Mouse (Mus musculus): ENCODE data around the gene Pgbd5. TPM values are rescaled to one million over a fixed set of nuclear protein-coding genes. Genes with fewer than 3 reads are reported as not detected.

Pgbd5 gene
- polyA plus RNA-seq, 1 experiment: 0.22 TPM

DNA sequence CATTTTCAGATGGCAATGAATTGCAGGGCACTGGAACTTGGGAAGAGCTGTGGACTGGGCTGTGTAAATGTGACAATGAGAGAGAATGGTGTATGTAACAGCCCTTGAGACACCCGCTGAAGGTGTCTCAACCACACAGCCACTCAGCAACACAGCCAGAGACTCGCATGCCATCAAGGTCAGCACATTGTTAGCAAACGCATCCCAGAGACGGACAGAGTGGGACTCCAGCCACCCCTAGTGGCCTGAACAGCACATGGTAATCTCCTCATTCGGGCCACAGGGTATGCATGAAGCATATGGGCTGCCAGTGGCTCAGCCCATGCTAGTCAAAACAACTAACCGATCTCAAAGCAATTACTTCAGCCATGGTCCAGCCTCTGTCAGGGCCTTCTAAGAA, 60.2 kb downstream of the Pgbd5 start:
- Histone ChIP-seq H3K27me3 (ENCODE audit: control insufficient read depth, insufficient read depth, low read length) (no peaks in the 10 kb centered on the region), H3K4me1 (replicated peaks; ENCODE audit: control insufficient read depth, insufficient read depth, low read length) (no peaks in the 10 kb centered on the region), H3K36me3 (ENCODE audit: control insufficient read depth, insufficient read depth, low read length) (no peaks in the 10 kb centered on the region), H3K27ac (ENCODE audit: control insufficient read depth, insufficient read depth, low read length) (no peak overlapping the region), H3K4me3 (ENCODE audit: control insufficient read depth, insufficient read depth, low read length) (no peak overlapping the region)
- DNase-seq: no peak
- 80% methylated on average over 6 of the region's 6 CpGs for WGBS
- TF ChIP-seq CTCF (IDR thresholded peaks at IDR 0.05; ENCODE audit: borderline replicate concordance, control insufficient read depth, extremely low read depth, insufficient read depth, low read length, poor library complexity) (no peak), POLR2A (IDR thresholded peaks at IDR 0.05; ENCODE audit: control insufficient read depth, extremely low read depth, insufficient read depth, low read length, poor library complexity) (no peak)

DNA sequence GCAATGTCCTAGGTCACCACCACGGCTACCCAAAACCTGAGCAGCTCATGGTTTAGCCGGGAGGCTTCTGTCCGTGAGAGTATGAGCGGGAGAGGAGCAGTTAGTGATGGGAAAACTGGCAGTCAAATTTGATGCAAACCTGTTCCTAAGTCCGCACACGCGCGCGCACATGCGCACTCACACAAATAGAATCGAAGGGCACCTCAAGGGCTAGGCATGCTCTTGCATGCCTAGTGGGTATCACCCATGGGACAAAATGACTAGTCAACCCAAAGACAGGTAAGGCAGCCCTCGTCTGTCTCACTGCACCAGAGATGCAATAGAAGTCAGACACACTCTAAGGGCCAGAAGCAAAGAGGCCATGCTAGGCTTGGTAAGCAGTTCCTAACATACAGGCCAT, 63.1 kb downstream of the Pgbd5 start:
- Histone ChIP-seq H3K27me3 (ENCODE audit: control insufficient read depth, insufficient read depth, low read length) (no peaks in the 10 kb centered on the region), H3K27ac (ENCODE audit: control insufficient read depth, insufficient read depth, low read length) (no peak overlapping the region), H3K4me1 (replicated peaks; ENCODE audit: control insufficient read depth, insufficient read depth, low read length) (no peaks in the 10 kb centered on the region), H3K4me3 (ENCODE audit: control insufficient read depth, insufficient read depth, low read length) (no peak overlapping the region), H3K36me3 (ENCODE audit: control insufficient read depth, insufficient read depth, low read length) (no peaks in the 10 kb centered on the region)
- TF ChIP-seq CTCF (IDR thresholded peaks at IDR 0.05; ENCODE audit: borderline replicate concordance, control insufficient read depth, extremely low read depth, insufficient read depth, low read length, poor library complexity) (no peak), POLR2A (IDR thresholded peaks at IDR 0.05; ENCODE audit: control insufficient read depth, extremely low read depth, insufficient read depth, low read length, poor library complexity) (no peak)
- DNase-seq: no peak
- WGBS: 96% methylated on average over 12 of the region's 12 CpGs

DNA sequence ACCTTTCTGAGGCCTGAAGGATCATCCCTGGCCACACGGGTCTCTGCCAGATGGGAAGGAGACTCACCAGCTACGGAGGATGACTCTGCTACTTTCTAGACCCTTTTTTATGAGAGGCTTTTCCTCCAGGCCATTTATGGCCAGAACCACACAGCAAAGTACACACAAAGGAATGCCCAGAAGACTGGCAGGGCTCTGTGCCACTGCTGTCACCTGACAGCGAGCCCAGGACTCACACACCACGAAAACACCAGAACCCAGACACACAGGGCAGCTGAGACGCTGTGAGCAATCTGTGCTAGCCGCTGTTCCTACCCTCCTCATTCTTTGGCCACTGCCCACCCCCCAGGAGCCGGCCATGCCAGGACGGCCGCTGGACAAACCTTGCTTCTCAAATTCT, 63.7 kb downstream of the Pgbd5 start:
- Histone ChIP-seq H3K27ac (ENCODE audit: control insufficient read depth, insufficient read depth, low read length) (no peak overlapping the region), H3K27me3 (ENCODE audit: control insufficient read depth, insufficient read depth, low read length) (no peaks in the 10 kb centered on the region), H3K4me1 (replicated peaks; ENCODE audit: control insufficient read depth, insufficient read depth, low read length) (no peaks in the 10 kb centered on the region), H3K36me3 (ENCODE audit: control insufficient read depth, insufficient read depth, low read length) (no peaks in the 10 kb centered on the region), H3K4me3 (ENCODE audit: control insufficient read depth, insufficient read depth, low read length) (no peak overlapping the region)
- TF ChIP-seq POLR2A (IDR thresholded peaks at IDR 0.05; ENCODE audit: control insufficient read depth, extremely low read depth, insufficient read depth, low read length, poor library complexity) (no peak), CTCF (IDR thresholded peaks at IDR 0.05; ENCODE audit: borderline replicate concordance, control insufficient read depth, extremely low read depth, insufficient read depth, low read length, poor library complexity) (no peak)
- DNase-seq: no peak
- 57% methylated on average over 9 of the region's 9 CpGs for WGBS

GRCm38 (mm10) chr8:124375168-124375567, 64.3 kb downstream of the Pgbd5 start:
- TF ChIP-seq CTCF (IDR thresholded peaks at IDR 0.05; ENCODE audit: borderline replicate concordance, control insufficient read depth, extremely low read depth, insufficient read depth, low read length, poor library complexity): no peak
- no peak for TF ChIP-seq POLR2A (IDR thresholded peaks at IDR 0.05; ENCODE audit: control insufficient read depth, extremely low read depth, insufficient read depth, low read length, poor library complexity)
- Histone ChIP-seq H3K27me3 (ENCODE audit: control insufficient read depth, insufficient read depth, low read length) (no peaks in the 10 kb centered on the region), H3K27ac (ENCODE audit: control insufficient read depth, insufficient read depth, low read length) (no peak overlapping the region), H3K36me3 (ENCODE audit: control insufficient read depth, insufficient read depth, low read length) (no peaks in the 10 kb centered on the region), H3K4me3 (ENCODE audit: control insufficient read depth, insufficient read depth, low read length) (no peak overlapping the region), H3K4me1 (replicated peaks; ENCODE audit: control insufficient read depth, insufficient read depth, low read length) (no peaks in the 10 kb centered on the region)
- 61% methylated on average over 6 of the region's 6 CpGs for WGBS
- DNase-seq: no peak

GRCm38 (mm10) chr8:124373753-124374152, 65.7 kb downstream of the Pgbd5 start:
- Histone ChIP-seq H3K4me3 (ENCODE audit: control insufficient read depth, insufficient read depth, low read length) (no peak overlapping the region), H3K27me3 (ENCODE audit: control insufficient read depth, insufficient read depth, low read length) (no peaks in the 10 kb centered on the region), H3K36me3 (ENCODE audit: control insufficient read depth, insufficient read depth, low read length) (no peaks in the 10 kb centered on the region), H3K4me1 (replicated peaks; ENCODE audit: control insufficient read depth, insufficient read depth, low read length) (no peaks in the 10 kb centered on the region), H3K27ac (ENCODE audit: control insufficient read depth, insufficient read depth, low read length) (no peak overlapping the region)
- 97% methylated on average over 5 of the region's 5 CpGs for WGBS
- TF ChIP-seq POLR2A (IDR thresholded peaks at IDR 0.05; ENCODE audit: control insufficient read depth, extremely low read depth, insufficient read depth, low read length, poor library complexity) (no peak), CTCF (IDR thresholded peaks at IDR 0.05; ENCODE audit: borderline replicate concordance, control insufficient read depth, extremely low read depth, insufficient read depth, low read length, poor library complexity) (no peak)
- no peak for DNase-seq

DNA sequence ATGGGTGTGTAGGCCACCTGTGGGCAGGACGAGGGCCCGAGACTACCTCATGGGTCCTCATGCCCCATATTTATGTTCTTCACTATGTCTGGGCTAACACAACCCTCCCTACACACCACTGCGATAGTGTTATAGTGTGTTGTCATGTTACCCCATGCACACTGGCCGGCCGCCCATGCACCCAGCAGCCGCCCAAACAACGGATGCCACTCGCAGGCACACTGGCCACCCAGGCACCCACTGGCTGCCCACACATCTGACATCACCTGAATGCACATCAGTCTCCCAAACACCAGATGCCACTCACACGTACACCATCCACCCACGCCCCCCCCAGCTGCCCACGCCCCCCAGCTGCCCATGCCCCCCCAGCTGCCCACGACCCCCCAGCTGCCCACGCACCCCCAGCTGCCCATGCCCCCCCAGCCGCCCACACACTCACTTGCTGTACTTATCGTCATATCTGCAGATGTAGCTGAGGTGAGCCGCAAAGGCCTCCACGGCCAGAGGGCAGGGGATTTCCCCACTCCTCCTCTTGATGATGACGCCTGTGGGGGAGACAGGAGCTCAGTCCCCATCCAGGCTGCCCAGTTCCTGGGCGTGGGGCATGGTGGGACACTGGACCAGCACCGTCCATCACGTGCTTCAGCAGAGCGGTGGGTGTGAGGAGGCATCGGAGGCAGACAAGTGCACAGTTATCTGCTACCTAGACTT, 67.9 kb downstream of the Pgbd5 start:
- Histone ChIP-seq H3K36me3 (ENCODE audit: control insufficient read depth, insufficient read depth, low read length) (no peaks in the 10 kb centered on the region), H3K4me3 (ENCODE audit: control insufficient read depth, insufficient read depth, low read length) (no peak overlapping the region), H3K27ac (ENCODE audit: control insufficient read depth, insufficient read depth, low read length) (no peak overlapping the region), H3K4me1 (replicated peaks; ENCODE audit: control insufficient read depth, insufficient read depth, low read length) (no peaks in the 10 kb centered on the region), H3K27me3 (ENCODE audit: control insufficient read depth, insufficient read depth, low read length) (no peaks in the 10 kb centered on the region)
- no peak for DNase-seq
- 62% methylated on average over 23 of the region's 23 CpGs for WGBS
- TF ChIP-seq CTCF (IDR thresholded peaks at IDR 0.05; ENCODE audit: borderline replicate concordance, control insufficient read depth, extremely low read depth, insufficient read depth, low read length, poor library complexity) (no peak), POLR2A (IDR thresholded peaks at IDR 0.05; ENCODE audit: control insufficient read depth, extremely low read depth, insufficient read depth, low read length, poor library complexity) (no peak)

All from thymus, adult 2 months (tissue).